Mouse (Mus musculus) erythroblast, embryonic 14.5 days (primary cell): ENCODE data around the gene Dnah3. TPM values are rescaled to one million over a fixed set of nuclear protein-coding genes. Genes with fewer than 3 reads are reported as not detected.

ENCODE experiments used
- H3K27me3 ChIP-seq: 2 replicates; pipeline ENCODE4 v1.6.1; 2012; ENCODE audit warnings: inconsistent platforms; ENCODE audit not compliant: control insufficient read depth
- H3K36me3 ChIP-seq: 2 replicates; pipeline ENCODE4 v1.6.1; 2012; ENCODE audit warnings: mild to moderate bottlenecking, inconsistent platforms; ENCODE audit not compliant: control insufficient read depth
- H3K4me1 ChIP-seq: 2 replicates; pipeline ENCODE4 v1.6.1; 2012; ENCODE audit warnings: inconsistent platforms; ENCODE audit not compliant: control insufficient read depth
- H3K4me3 ChIP-seq: replicated peaks from 2 replicates; pipeline ENCODE3; 2012; ENCODE audit warnings: moderate library complexity, mild to moderate bottlenecking, inconsistent platforms
- H3K9me3 ChIP-seq: 2 replicates; pipeline ENCODE4 v1.6.1; 2012; ENCODE audit warnings: low read length, inconsistent platforms, mixed read lengths; ENCODE audit not compliant: control insufficient read depth
- GATA1 ChIP-seq: IDR thresholded peaks from 2 replicates; pipeline ENCODE4 v1.6.1; 2012; ENCODE audit warnings: low read length, inconsistent platforms, mixed read lengths
- TAL1 ChIP-seq: IDR thresholded peaks from 3 replicates; pipeline ENCODE4 v1.6.1; 2012; ENCODE audit warnings: low read length, inconsistent platforms, mixed read lengths
- polyA plus RNA-seq: library from polyadenylated mRNA; stranded (reverse); fragments of >175 nt; gene quantifications from 2 replicates; pipeline ENCODE4 v1.2.3, GENCODE M21; 2012

Dnah3 gene
- polyA plus RNA-seq, 1 experiment = 0.02 TPM

GRCm38 (mm10) chr7:120106356-120106755, 11.3 kb upstream of the Dnah3 start:
- Histone ChIP-seq H3K4me3 (no peak overlapping the region), H3K9me3 (no peaks in the 10 kb centered on the region), H3K36me3 (no peaks in the 10 kb centered on the region), H3K27me3 (peaks cover 16% of the 10 kb centered on the region), H3K4me1 (peaks cover 9% of the 10 kb centered on the region)
- no peak for TF ChIP-seq TAL1
- no peak for TF ChIP-seq GATA1

GRCm38 (mm10) chr7:120104975-120105374, 9.9 kb upstream of the Dnah3 start:
- H3K4me1 ChIP-seq = peaks cover 9% of the 10 kb centered on the region
- H3K9me3 ChIP-seq = no peaks in the 10 kb centered on the region
- no peaks in the 10 kb centered on the region for H3K36me3 ChIP-seq
- no peak overlapping the region for H3K4me3 ChIP-seq
- H3K27me3 ChIP-seq = peaks cover 16% of the 10 kb centered on the region
- TF ChIP-seq TAL1 = no peak
- TF ChIP-seq GATA1 = no peak

DNA sequence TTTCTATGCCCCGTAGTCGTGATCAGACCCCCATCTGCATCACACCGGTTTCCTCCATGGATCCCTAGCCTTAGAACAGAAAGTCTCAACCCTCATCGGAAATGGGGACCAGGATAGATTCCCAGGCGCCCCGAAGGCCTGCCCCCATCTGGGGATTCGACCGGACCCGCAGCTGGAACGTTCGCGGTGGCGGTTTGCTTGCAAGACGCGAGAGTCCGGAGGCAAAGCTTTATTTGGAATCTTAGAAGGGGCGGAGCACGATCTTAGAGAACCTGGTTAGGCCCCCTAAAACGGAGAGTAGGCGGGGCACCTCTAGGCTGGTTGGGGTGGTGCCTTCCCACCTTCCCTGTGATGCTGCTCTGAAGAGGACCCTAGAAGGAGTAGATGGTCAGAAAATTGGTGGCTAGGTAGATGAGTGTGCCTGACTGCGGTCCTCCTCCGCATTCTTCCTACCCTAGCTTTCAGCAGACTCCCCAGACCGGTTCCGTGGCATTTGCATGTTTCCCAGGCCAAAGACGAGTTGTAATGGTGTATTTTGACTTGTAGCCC, 8.0 kb upstream of the Dnah3 start:
- Histone ChIP-seq H3K9me3 (no peaks in the 10 kb centered on the region), H3K27me3 (peaks cover 16% of the 10 kb centered on the region), H3K36me3 (no peaks in the 10 kb centered on the region), H3K4me3 (peak overlapping the region; percentile 45), H3K4me1 (peaks cover 9% of the 10 kb centered on the region)
- TF ChIP-seq TAL1 (no peak), GATA1 (no peak)

DNA sequence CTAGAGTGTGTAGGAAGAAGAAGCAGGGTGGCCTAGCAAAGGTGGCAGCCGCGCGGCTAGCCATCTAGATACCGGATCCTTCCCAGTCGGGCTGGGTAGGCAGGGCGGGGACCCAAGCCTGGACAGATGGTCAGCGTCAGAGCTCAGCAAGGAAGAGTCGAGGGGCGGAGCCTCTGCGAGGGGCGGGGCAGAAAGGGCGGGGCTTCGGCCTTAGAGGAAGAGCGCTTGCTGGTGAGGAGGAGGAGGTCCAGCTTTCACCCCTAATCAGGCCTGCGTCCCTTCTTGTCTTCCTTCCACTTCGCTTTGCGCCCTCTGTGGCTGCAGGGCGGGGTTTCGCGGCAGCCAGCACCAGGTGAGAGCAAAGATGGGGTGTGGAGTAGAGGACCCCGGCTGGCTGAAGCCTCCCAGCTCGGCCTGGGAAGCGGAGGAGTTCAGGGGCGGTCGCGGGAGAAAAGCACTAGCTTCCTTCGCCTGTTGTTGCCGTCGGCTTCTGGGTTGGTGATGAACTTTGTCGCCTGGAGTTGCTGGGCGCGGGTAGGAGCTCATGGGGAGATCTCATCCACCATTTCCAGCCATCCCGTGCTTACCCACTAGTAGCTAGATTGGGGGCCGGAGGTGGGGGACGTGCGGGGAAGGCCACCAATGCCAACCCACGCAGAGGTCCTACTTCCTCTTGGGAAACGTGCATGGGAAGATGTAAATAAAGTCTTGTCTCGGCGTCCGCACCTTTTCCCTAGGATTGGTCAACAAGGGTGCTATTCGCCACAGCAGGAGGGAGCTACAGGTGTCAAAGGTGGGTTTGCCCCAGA, 7.3 kb upstream of the Dnah3 start, which contains the start of gene Tmem159:
Gene Tmem159, plus strand, starts transcription at position 190 of the 809 bp plus-strand sequence.
- peaks cover 9% of the 10 kb centered on the region for H3K4me1 ChIP-seq
- no peaks in the 10 kb centered on the region for H3K9me3 ChIP-seq
- H3K4me3 ChIP-seq = peak within 1 kb of the TSS; percentile 45
- H3K27me3 ChIP-seq = peaks cover 16% of the 10 kb centered on the region
- TF ChIP-seq TAL1 = no peak
- no peak for TF ChIP-seq GATA1
- no peaks in the 10 kb centered on the region for H3K36me3 ChIP-seq

DNA sequence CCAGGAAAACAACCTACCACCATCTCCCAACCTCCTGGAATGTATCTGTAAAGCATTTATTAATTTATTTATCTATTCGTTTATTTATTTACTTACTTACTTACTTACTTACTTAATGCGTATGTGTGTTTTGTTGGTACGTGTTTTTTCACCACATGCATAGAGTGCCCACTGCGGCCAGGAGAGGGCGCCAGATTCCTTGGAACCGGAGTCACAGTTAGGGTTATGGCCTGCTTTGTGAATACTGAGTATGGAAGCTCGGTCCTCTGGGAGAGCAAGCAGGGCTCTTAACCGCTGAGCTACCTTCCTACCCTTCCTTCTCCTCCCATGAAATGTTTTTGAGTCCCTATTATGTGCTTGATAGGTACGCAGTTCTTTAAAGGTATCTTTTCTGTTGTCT, 3.3 kb upstream of the Dnah3 start:
- Histone ChIP-seq H3K9me3 (no peaks in the 10 kb centered on the region), H3K36me3 (no peaks in the 10 kb centered on the region), H3K4me3 (no peak overlapping the region), H3K27me3 (peaks cover 14% of the 10 kb centered on the region), H3K4me1 (peaks cover 9% of the 10 kb centered on the region)
- TF ChIP-seq GATA1 (no peak), TAL1 (no peak)

GRCm38 (mm10) chr7:120097845-120098244, 2.8 kb upstream of the Dnah3 start:
- no peak overlapping the region for H3K4me3 ChIP-seq
- peaks cover 8% of the 10 kb centered on the region for H3K27me3 ChIP-seq
- TF ChIP-seq GATA1 = no peak
- no peaks in the 10 kb centered on the region for H3K9me3 ChIP-seq
- H3K4me1 ChIP-seq = peaks cover 7% of the 10 kb centered on the region
- no peaks in the 10 kb centered on the region for H3K36me3 ChIP-seq

GRCm38 (mm10) chr7:120094216-120094615, 864 bp downstream of the Dnah3 start:
- Histone ChIP-seq H3K9me3 (no peaks in the 10 kb centered on the region; the same call in 1 of the 2 replicates), H3K27me3 (no peaks in the 10 kb centered on the region), H3K4me1 (no peaks in the 10 kb centered on the region), H3K36me3 (no peaks in the 10 kb centered on the region), H3K4me3 (no peak overlapping the region)
- TF ChIP-seq TAL1 (no peak), GATA1 (no peak)

- Histone ChIP-seq H3K4me1 (no peaks in the 10 kb centered on the region), H3K9me3 (no peaks in the 10 kb centered on the region; the same call in 1 of the 2 replicates), H3K36me3 (no peaks in the 10 kb centered on the region), H3K4me3 (no peak overlapping the region), H3K27me3 (no peaks in the 10 kb centered on the region)
- TF ChIP-seq GATA1 (no peak), TAL1 (no peak)
These were observed 2.0 kb downstream of the Dnah3 start for GRCm38 (mm10) chr7:120093033-120093432.

DNA sequence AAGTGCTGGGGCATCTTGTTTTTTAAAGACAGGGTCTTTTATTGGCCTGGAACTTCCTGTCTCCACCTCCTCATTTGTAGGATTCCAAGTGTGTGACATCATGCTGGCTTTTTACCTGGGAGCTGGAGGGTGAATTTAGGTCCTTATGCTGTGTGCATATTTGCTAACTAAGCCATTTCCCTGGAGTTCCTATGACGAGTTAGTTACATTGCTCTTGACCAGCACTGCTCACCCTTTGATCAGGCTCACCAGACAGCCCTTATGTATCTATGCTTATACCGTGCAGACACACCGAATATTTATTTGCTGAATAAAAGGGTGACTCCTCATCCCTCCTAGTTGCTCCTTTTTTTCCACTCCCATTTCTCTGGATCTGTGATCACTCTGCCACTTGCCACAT, 14.9 kb downstream of the Dnah3 start:
- no peaks in the 10 kb centered on the region for H3K36me3 ChIP-seq
- no peaks in the 10 kb centered on the region for H3K4me1 ChIP-seq
- H3K9me3 ChIP-seq = no peaks in the 10 kb centered on the region
- TF ChIP-seq GATA1 (no peak), TAL1 (no peak)
- H3K4me3 ChIP-seq = no peak overlapping the region
- no peaks in the 10 kb centered on the region for H3K27me3 ChIP-seq
